Mouse (Mus musculus): ENCODE results near the gene Cacna1c. TPM values are rescaled to one million over a fixed set of nuclear protein-coding genes. Genes with fewer than 3 reads are reported as not detected.
A peak's percentile ranks its signal among the peaks of the same experiment; 100 is the strongest.

Cacna1c gene
- polyA plus RNA-seq, 1 experiment from 2014 or later, result 31.3 TPM

- DNase-seq (ENCODE audit: low spot score), result no peak
- no peak overlapping the region for H3K4me3 ChIP-seq
- H3K36me3 ChIP-seq, result no peaks in the 10 kb centered on the region
- 77% methylated on average over 5 of the region's 5 CpGs for WGBS
- H3K9me3 ChIP-seq, result no peaks in the 10 kb centered on the region
- H3K27ac ChIP-seq, result no peak overlapping the region
- H3K4me1 ChIP-seq, result peaks cover 70% of the 10 kb centered on the region
- no peaks in the 10 kb centered on the region for H3K27me3 ChIP-seq (ENCODE audit: insufficient read depth, poor library complexity, severe bottlenecking)
Observed at GRCm38 (mm10) chr6:118923212-118923577, 273.0 kb downstream of the Cacna1c start.

- peak overlapping the region; percentile 3; the same call in 1 of the 2 replicates for H3K4me3 ChIP-seq
- no peak overlapping the region for H3K27ac ChIP-seq
- no peaks in the 10 kb centered on the region for H3K9me3 ChIP-seq
- H3K27me3 ChIP-seq (ENCODE audit: insufficient read depth, poor library complexity, severe bottlenecking), result no peaks in the 10 kb centered on the region
- DNase-seq (ENCODE audit: low spot score), result peak; percentile 81
- WGBS, result 24% methylated on average over 13 of the region's 13 CpGs
- H3K4me1 ChIP-seq, result peaks cover 66% of the 10 kb centered on the region
- no peaks in the 10 kb centered on the region for H3K36me3 ChIP-seq
Observed at GRCm38 (mm10) chr6:118922328-118923211, 273.6 kb downstream of the Cacna1c start.

- peaks cover 60% of the 10 kb centered on the region for H3K4me1 ChIP-seq
- H3K4me3 ChIP-seq, result no peak overlapping the region
- H3K9me3 ChIP-seq, result no peaks in the 10 kb centered on the region
- H3K36me3 ChIP-seq, result no peaks in the 10 kb centered on the region
- DNase-seq (ENCODE audit: low spot score), result no peak
- H3K27me3 ChIP-seq (ENCODE audit: insufficient read depth, poor library complexity, severe bottlenecking), result no peaks in the 10 kb centered on the region
- 54% methylated on average over 4 of the region's 4 CpGs for WGBS
- H3K27ac ChIP-seq, result peak overlapping the region; percentile 16; the same call in 1 of the 2 replicates
Observed at GRCm38 (mm10) chr6:118908176-118908575, 288.0 kb downstream of the Cacna1c start.

GRCm38 (mm10) chr6:118907704-118908103 lies 288.5 kb downstream of the Cacna1c start:
- no peaks in the 10 kb centered on the region for H3K36me3 ChIP-seq
- no peak for DNase-seq (ENCODE audit: low spot score)
- H3K27ac ChIP-seq, result peak overlapping the region; percentile 16; the same call in 1 of the 2 replicates
- H3K4me3 ChIP-seq, result no peak overlapping the region
- peaks cover 60% of the 10 kb centered on the region for H3K4me1 ChIP-seq
- no peaks in the 10 kb centered on the region for H3K27me3 ChIP-seq (ENCODE audit: insufficient read depth, poor library complexity, severe bottlenecking)
- 41% methylated on average over 1 of the region's 1 CpGs for WGBS
- H3K9me3 ChIP-seq, result no peaks in the 10 kb centered on the region

GRCm38 (mm10) chr6:118906878-118907277 lies 289.3 kb downstream of the Cacna1c start:
- H3K4me1 ChIP-seq, result peaks cover 57% of the 10 kb centered on the region
- 63% methylated on average over 5 of the region's 5 CpGs for WGBS
- H3K36me3 ChIP-seq, result no peaks in the 10 kb centered on the region
- H3K9me3 ChIP-seq, result no peaks in the 10 kb centered on the region
- no peak overlapping the region for H3K4me3 ChIP-seq
- H3K27ac ChIP-seq, result no peak overlapping the region
- no peaks in the 10 kb centered on the region for H3K27me3 ChIP-seq (ENCODE audit: insufficient read depth, poor library complexity, severe bottlenecking)
- no peak for DNase-seq (ENCODE audit: low spot score)

- H3K4me1 ChIP-seq, result peaks cover 62% of the 10 kb centered on the region
- H3K4me3 ChIP-seq, result no peak overlapping the region
- H3K27ac ChIP-seq, result no peak overlapping the region
- H3K36me3 ChIP-seq, result no peaks in the 10 kb centered on the region
- 85% methylated on average over 8 of the region's 8 CpGs for WGBS
- no peaks in the 10 kb centered on the region for H3K27me3 ChIP-seq (ENCODE audit: insufficient read depth, poor library complexity, severe bottlenecking)
- H3K9me3 ChIP-seq, result no peaks in the 10 kb centered on the region
- DNase-seq (ENCODE audit: low spot score), result no peak
Observed at GRCm38 (mm10) chr6:118899688-118900087, 296.5 kb downstream of the Cacna1c start.

- Histone ChIP-seq H3K27me3 (ENCODE audit: insufficient read depth, poor library complexity, severe bottlenecking) (no peaks in the 10 kb centered on the region), H3K36me3 (no peaks in the 10 kb centered on the region), H3K9me3 (no peaks in the 10 kb centered on the region), H3K4me3 (no peak overlapping the region), H3K4me1 (peaks cover 67% of the 10 kb centered on the region), H3K27ac (no peak overlapping the region)
- no peak for DNase-seq (ENCODE audit: low spot score)
- WGBS, result 47% methylated on average over 5 of the region's 5 CpGs
Observed at GRCm38 (mm10) chr6:118897101-118897500, 299.1 kb downstream of the Cacna1c start.

GRCm38 (mm10) chr6:118894043-118894442 lies 302.2 kb downstream of the Cacna1c start:
- peaks cover 70% of the 10 kb centered on the region for H3K4me1 ChIP-seq
- 87% methylated on average over 6 of the region's 6 CpGs for WGBS
- H3K4me3 ChIP-seq, result no peak overlapping the region
- H3K27ac ChIP-seq, result no peak overlapping the region
- no peaks in the 10 kb centered on the region for H3K27me3 ChIP-seq (ENCODE audit: insufficient read depth, poor library complexity, severe bottlenecking)
- no peaks in the 10 kb centered on the region for H3K36me3 ChIP-seq
- H3K9me3 ChIP-seq, result no peaks in the 10 kb centered on the region
- DNase-seq (ENCODE audit: low spot score), result no peak

- Histone ChIP-seq H3K4me1 (peaks cover 70% of the 10 kb centered on the region), H3K27me3 (ENCODE audit: insufficient read depth, poor library complexity, severe bottlenecking) (no peaks in the 10 kb centered on the region), H3K36me3 (no peaks in the 10 kb centered on the region), H3K9me3 (no peaks in the 10 kb centered on the region), H3K4me3 (no peak overlapping the region), H3K27ac (no peak overlapping the region)
- no peak for DNase-seq (ENCODE audit: low spot score)
- WGBS, result 78% methylated on average over 4 of the region's 4 CpGs
Observed at GRCm38 (mm10) chr6:118889441-118889840, 306.8 kb downstream of the Cacna1c start.

- H3K4me3 ChIP-seq, result no peak overlapping the region
- peaks cover 57% of the 10 kb centered on the region for H3K4me1 ChIP-seq
- no peaks in the 10 kb centered on the region for H3K27me3 ChIP-seq (ENCODE audit: insufficient read depth, poor library complexity, severe bottlenecking)
- H3K36me3 ChIP-seq, result no peaks in the 10 kb centered on the region
- H3K27ac ChIP-seq, result no peak overlapping the region
- WGBS, result 69% methylated on average over 8 of the region's 8 CpGs
- H3K9me3 ChIP-seq, result no peaks in the 10 kb centered on the region
- no peak for DNase-seq (ENCODE audit: low spot score)
Observed at GRCm38 (mm10) chr6:118887032-118887431, 309.2 kb downstream of the Cacna1c start.

- H3K27me3 ChIP-seq (ENCODE audit: insufficient read depth, poor library complexity, severe bottlenecking), result no peaks in the 10 kb centered on the region
- H3K4me3 ChIP-seq, result no peak overlapping the region
- no peaks in the 10 kb centered on the region for H3K36me3 ChIP-seq
- H3K9me3 ChIP-seq, result no peaks in the 10 kb centered on the region
- WGBS, result 54% methylated on average over 1 of the region's 1 CpGs
- peaks cover 42% of the 10 kb centered on the region for H3K4me1 ChIP-seq
- peak overlapping the region; percentile 67; the same call in 1 of the 2 replicates for H3K27ac ChIP-seq
- DNase-seq (ENCODE audit: low spot score), result no peak
Observed at GRCm38 (mm10) chr6:118884961-118885360, 311.3 kb downstream of the Cacna1c start.

- H3K9me3 ChIP-seq, result no peaks in the 10 kb centered on the region
- H3K27ac ChIP-seq, result peak overlapping the region; percentile 57; the same call in 1 of the 2 replicates
- no peak overlapping the region for H3K4me3 ChIP-seq
- no peaks in the 10 kb centered on the region for H3K36me3 ChIP-seq
- 46% methylated on average over 8 of the region's 8 CpGs for WGBS
- no peaks in the 10 kb centered on the region for H3K27me3 ChIP-seq (ENCODE audit: insufficient read depth, poor library complexity, severe bottlenecking)
- DNase-seq (ENCODE audit: low spot score), result no peak
- H3K4me1 ChIP-seq, result peaks cover 45% of the 10 kb centered on the region
Observed at GRCm38 (mm10) chr6:118884073-118884551, 312.1 kb downstream of the Cacna1c start.

- H3K4me1 ChIP-seq, result peaks cover 50% of the 10 kb centered on the region
- H3K36me3 ChIP-seq, result no peaks in the 10 kb centered on the region
- no peak overlapping the region for H3K4me3 ChIP-seq
- WGBS, result 36% methylated on average over 2 of the region's 2 CpGs
- H3K27me3 ChIP-seq (ENCODE audit: insufficient read depth, poor library complexity, severe bottlenecking), result no peaks in the 10 kb centered on the region
- H3K27ac ChIP-seq, result no peak overlapping the region
- no peaks in the 10 kb centered on the region for H3K9me3 ChIP-seq
- no peak for DNase-seq (ENCODE audit: low spot score)
Observed at GRCm38 (mm10) chr6:118876204-118876603, 320.0 kb downstream of the Cacna1c start.
